Mouse (Mus musculus) liver, embryonic 16.5 days (tissue): ENCODE measurements around the gene Rac2. TPM values are rescaled to one million over a fixed set of nuclear protein-coding genes. Genes with fewer than 3 reads are reported as not detected.

ENCODE experiments used
- ATAC-seq: fragments of 200-750 bp; cut with Nextera tagmentation; 2 replicates; pipeline ENCODE4 v1.8.0; 2017; ENCODE audit warnings: low read depth, mild to moderate bottlenecking, moderate number of reproducible peaks, moderate library complexity
- H3K27ac ChIP-seq: fragments of 300-500 bp; sonication (generic); 2 replicates; pipeline ENCODE4 v1.5.1; 2014; ENCODE audit warnings: mild to moderate bottlenecking, low read length
- H3K27me3 ChIP-seq: fragments of 300-500 bp; sonication (generic); 2 replicates; pipeline ENCODE4 v1.6.1; 2014; ENCODE audit warnings: low read depth, low read length, mixed read lengths; ENCODE audit not compliant: control insufficient read depth, insufficient read depth
- H3K36me3 ChIP-seq: fragments of 300-500 bp; sonication (generic); 2 replicates; pipeline ENCODE4 v1.6.1; 2014; ENCODE audit warnings: mild to moderate bottlenecking; ENCODE audit not compliant: control insufficient read depth, insufficient read depth
- H3K4me1 ChIP-seq: fragments of 300-500 bp; sonication (generic); 2 replicates; pipeline ENCODE4 v1.6.1; 2014; ENCODE audit warnings: low read depth, low read length, mixed read lengths; ENCODE audit not compliant: control insufficient read depth
- H3K4me2 ChIP-seq: fragments of 300-500 bp; sonication (generic); 2 replicates; pipeline ENCODE4 v1.6.1; 2014; ENCODE audit warnings: low read depth, low read length, mixed read lengths
- H3K4me3 ChIP-seq: fragments of 300-500 bp; sonication (generic); 2 replicates; pipeline ENCODE4 v1.5.1; 2014; ENCODE audit warnings: low read depth, mild to moderate bottlenecking, low read length
- H3K9ac ChIP-seq: fragments of 300-500 bp; sonication (generic); 2 replicates; pipeline ENCODE4 v1.6.1; 2014; ENCODE audit warnings: low read depth, low read length
- H3K9me3 ChIP-seq: fragments of 300-500 bp; sonication (generic); replicated peaks from 2 replicates; pipeline ENCODE4 v1.6.1; 2016; ENCODE audit warnings: low read length; ENCODE audit not compliant: control insufficient read depth
- WGBS: fragments of 180-500 bp; shearing (Covaris S2); extraction: QIAGEN DNeasy Blood & Tissue Kit; methylation state at CpG from one replicate; pipeline ENCODE4 v1.1.7; 2014; ENCODE audit not compliant: insufficient replicate concordance; 5-methylcytosine and 5-hydroxymethylcytosine counted together
- polyA plus RNA-seq: library from polyadenylated mRNA; unstranded; fragments of >200 nt; fragmentation: Nextera tagmentation; extraction: Ambion mirVana; gene quantifications from 2 replicates; pipeline ENCODE4 v1.2.1, GENCODE M21; 2015

Rac2 gene
- polyA plus RNA-seq, 1 experiment from 2014 or later = 121 TPM

- H3K9ac ChIP-seq = no peak overlapping the region
- ATAC-seq = no peak
- 57% methylated on average over 7 of the region's 7 CpGs for WGBS
- H3K27ac ChIP-seq = no peak overlapping the region
- no peaks in the 10 kb centered on the region for H3K27me3 ChIP-seq
- no peak overlapping the region for H3K4me3 ChIP-seq
- no peak overlapping the region for H3K4me2 ChIP-seq
- no peaks in the 10 kb centered on the region for H3K9me3 ChIP-seq
- H3K4me1 ChIP-seq = peaks cover 5% of the 10 kb centered on the region
- no peaks in the 10 kb centered on the region for H3K36me3 ChIP-seq
Observed at GRCm38 (mm10) chr15:78527973-78528372, 44.6 kb downstream of the Rac2 start.

- Histone ChIP-seq H3K27me3 (no peaks in the 10 kb centered on the region), H3K4me1 (no peaks in the 10 kb centered on the region; the same call in 1 of the 2 replicates), H3K9me3 (no peaks in the 10 kb centered on the region), H3K36me3 (no peaks in the 10 kb centered on the region), H3K9ac (no peak overlapping the region), H3K4me3 (no peak overlapping the region), H3K4me2 (no peak overlapping the region), H3K27ac (no peak overlapping the region)
- WGBS = 70% methylated on average over 5 of the region's 5 CpGs
- no peak for ATAC-seq
Observed at GRCm38 (mm10) chr15:78524163-78524562, 48.4 kb downstream of the Rac2 start.

GRCm38 (mm10) chr15:78521892-78522291 is 50.7 kb downstream of the Rac2 start:
- H3K9ac ChIP-seq = no peak overlapping the region
- no peaks in the 10 kb centered on the region for H3K27me3 ChIP-seq
- H3K4me2 ChIP-seq = no peak overlapping the region
- H3K27ac ChIP-seq = no peak overlapping the region
- H3K9me3 ChIP-seq = no peaks in the 10 kb centered on the region
- no peaks in the 10 kb centered on the region for H3K4me1 ChIP-seq
- ATAC-seq = no peak
- no peak overlapping the region for H3K4me3 ChIP-seq
- whole genome bisulfite sequencing = 44% methylated on average over 6 of the region's 6 CpGs
- H3K36me3 ChIP-seq = no peaks in the 10 kb centered on the region

- no peaks in the 10 kb centered on the region for H3K27me3 ChIP-seq
- no peaks in the 10 kb centered on the region for H3K9me3 ChIP-seq
- H3K4me1 ChIP-seq = no peaks in the 10 kb centered on the region
- H3K4me2 ChIP-seq = no peak overlapping the region
- H3K9ac ChIP-seq = no peak overlapping the region
- H3K36me3 ChIP-seq = no peaks in the 10 kb centered on the region
- H3K4me3 ChIP-seq = no peak overlapping the region
- no peak for ATAC-seq
- H3K27ac ChIP-seq = no peak overlapping the region
- 56% methylated on average over 8 of the region's 8 CpGs for WGBS
Observed at GRCm38 (mm10) chr15:78521331-78521730, 51.3 kb downstream of the Rac2 start.

- H3K36me3 ChIP-seq = no peaks in the 10 kb centered on the region
- ATAC-seq = peak; percentile 48
- H3K9ac ChIP-seq = no peak overlapping the region
- H3K9me3 ChIP-seq = no peaks in the 10 kb centered on the region
- no peak overlapping the region for H3K4me2 ChIP-seq
- 32% methylated on average over 13 of the region's 13 CpGs for WGBS
- H3K27ac ChIP-seq = no peak overlapping the region
- H3K27me3 ChIP-seq = no peaks in the 10 kb centered on the region
- no peak overlapping the region for H3K4me3 ChIP-seq
- H3K4me1 ChIP-seq = no peaks in the 10 kb centered on the region
Observed at GRCm38 (mm10) chr15:78520112-78520715, 52.4 kb downstream of the Rac2 start.

- no peak overlapping the region for H3K27ac ChIP-seq
- H3K27me3 ChIP-seq = no peaks in the 10 kb centered on the region
- H3K9ac ChIP-seq = no peak overlapping the region
- H3K36me3 ChIP-seq = no peaks in the 10 kb centered on the region
- WGBS = 45% methylated on average over 7 of the region's 7 CpGs
- H3K4me1 ChIP-seq = no peaks in the 10 kb centered on the region; the same call in 1 of the 2 replicates
- ATAC-seq = no peak
- H3K4me2 ChIP-seq = no peak overlapping the region
- H3K9me3 ChIP-seq = no peaks in the 10 kb centered on the region
- no peak overlapping the region for H3K4me3 ChIP-seq
Observed at GRCm38 (mm10) chr15:78518221-78518620, 54.4 kb downstream of the Rac2 start.

- Histone ChIP-seq H3K4me1 (no peaks in the 10 kb centered on the region; the same call in 1 of the 2 replicates), H3K9me3 (no peaks in the 10 kb centered on the region), H3K4me3 (no peak overlapping the region), H3K27me3 (no peaks in the 10 kb centered on the region), H3K36me3 (no peaks in the 10 kb centered on the region), H3K9ac (no peak overlapping the region), H3K27ac (no peak overlapping the region), H3K4me2 (no peak overlapping the region)
- no peak for ATAC-seq
- 37% methylated on average over 6 of the region's 6 CpGs for WGBS
Observed at GRCm38 (mm10) chr15:78515759-78516158, 56.8 kb downstream of the Rac2 start.

- ATAC-seq = no peak
Observed at GRCm38 (mm10) chr15:78514393-78515146, 58.0 kb downstream of the Rac2 start.

GRCm38 (mm10) chr15:78513019-78513418 is 59.6 kb downstream of the Rac2 start:
- no peaks in the 10 kb centered on the region for H3K27me3 ChIP-seq

More at GRCm38 (mm10) chr15:78514393-78515146, 58.0 kb downstream of the Rac2 start:
- Histone ChIP-seq H3K9me3 (no peaks in the 10 kb centered on the region), H3K27me3 (no peaks in the 10 kb centered on the region), H3K4me3 (no peak overlapping the region), H3K4me1 (no peaks in the 10 kb centered on the region; the same call in 1 of the 2 replicates), H3K9ac (no peak overlapping the region), H3K27ac (no peak overlapping the region), H3K4me2 (no peak overlapping the region), H3K36me3 (no peaks in the 10 kb centered on the region)
- WGBS = 24% methylated on average over 7 of the region's 7 CpGs

More at GRCm38 (mm10) chr15:78513019-78513418, 59.6 kb downstream of the Rac2 start:
- peak overlapping the region; percentile 61 for H3K27ac ChIP-seq
- no peak overlapping the region for H3K9ac ChIP-seq
- ATAC-seq = peak; percentile 44
- no peaks in the 10 kb centered on the region; the same call in 1 of the 2 replicates for H3K4me1 ChIP-seq
- 63% methylated on average over 14 of the region's 14 CpGs for WGBS
- H3K9me3 ChIP-seq = no peaks in the 10 kb centered on the region
- H3K4me3 ChIP-seq = no peak overlapping the region
- no peaks in the 10 kb centered on the region for H3K36me3 ChIP-seq
- H3K4me2 ChIP-seq = no peak overlapping the region
